Mouse (Mus musculus) bone marrow macrophage, adult 2 months (primary cell): Measurements from ENCODE around the gene Fancd2os.

Source experiments
- CTCF ChIP-seq: IDR thresholded peaks from 2 replicates; pipeline ENCODE4 v1.5.1; 2012; ENCODE audit warnings: low read depth, mild to moderate bottlenecking, low read length, moderate library complexity
- POLR2A ChIP-seq: IDR thresholded peaks from 2 replicates; pipeline ENCODE4 v1.6.1; 2012; ENCODE audit warnings: mild to moderate bottlenecking, low read depth, low read length, borderline replicate concordance

DNA sequence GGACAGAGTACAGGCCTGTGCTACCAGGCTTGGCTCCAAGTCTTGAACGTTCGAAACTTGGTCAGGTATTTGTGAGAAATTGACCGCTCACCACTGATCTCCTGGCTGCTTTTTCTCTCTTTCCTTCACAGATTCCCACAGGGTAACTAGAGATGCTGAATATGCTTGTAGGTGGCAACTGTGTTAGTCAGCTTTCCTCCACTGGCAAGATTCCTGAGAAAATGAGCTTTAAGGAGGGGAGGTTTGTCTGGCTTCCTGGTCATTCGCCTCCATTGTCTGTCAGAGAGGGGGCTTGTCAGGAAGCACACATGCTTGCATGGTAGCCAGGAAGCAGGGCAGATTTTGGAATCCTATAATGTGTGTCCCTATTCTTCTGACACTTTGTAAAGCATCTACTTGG lies 17.5 kb downstream of the Fancd2os start:
- no peak for TF ChIP-seq CTCF
- TF ChIP-seq POLR2A: no peak
